Mouse (Mus musculus): Measurements from ENCODE around the gene Aco2. TPM values are rescaled to one million over a fixed set of nuclear protein-coding genes. Genes with fewer than 3 reads are reported as not detected.

The Aco2 gene
- polyA plus RNA-seq, 2 experiments = 72.1 to 85.0 TPM

DNA sequence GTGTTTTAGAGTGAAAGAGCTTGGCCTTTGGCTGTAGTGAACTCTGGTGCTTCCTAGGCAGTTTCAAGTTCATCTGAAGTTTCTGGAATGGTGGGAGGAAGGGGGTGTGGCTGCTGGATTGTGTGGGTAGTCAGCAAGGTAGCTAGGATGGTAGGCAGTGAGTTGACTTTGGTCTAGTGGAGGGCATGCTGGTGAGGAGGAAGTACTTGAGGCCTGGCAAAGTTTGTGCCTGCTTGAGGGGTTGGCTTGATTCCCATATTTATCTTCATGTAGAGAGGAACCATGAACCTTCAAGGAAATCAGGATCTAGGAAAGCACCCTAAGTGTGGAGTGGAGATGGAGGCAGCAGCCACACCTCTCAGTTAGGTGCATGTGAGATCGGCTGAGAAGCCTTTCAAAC lies 21.9 kb downstream of the Aco2 start:
- no peak for TF ChIP-seq CTCF (IDR thresholded peaks at IDR 0.05; ENCODE audit: low read depth)
- ATAC-seq (ENCODE audit: insufficient read depth) (no peak), DNase-seq (ENCODE audit: low read depth in 3 of 3, low spot score in 3 of 3) (no peak)
- Histone ChIP-seq H3K4me3 (ENCODE audit: insufficient read depth in 1 of 2, low read depth in 2 of 2, low read length in 2 of 2) (no peak overlapping the region), H3K4me2 (ENCODE audit: low read depth) (no peak overlapping the region), H3K4me1 (replicated peaks; ENCODE audit: control insufficient read depth in 2 of 2, insufficient read depth in 2 of 2, low read length in 1 of 2) (peaks cover 24 to 29% of the 10 kb centered on the region in 2 experiments), H3K9me3 (ENCODE audit: control insufficient read depth, low read length) (no peaks in the 10 kb centered on the region), H3K27me3 (ENCODE audit: control insufficient read depth, insufficient read depth, low read length) (no peaks in the 10 kb centered on the region), H3K27ac (no peak overlapping the region), H3K36me3 (replicated peaks; ENCODE audit: control insufficient read depth, insufficient read depth, low read depth) (peaks cover 25% of the 10 kb centered on the region), H3K9ac (replicated peaks) (no peak overlapping the region; the same call in 1 of the 2 replicates)
- WGBS (ENCODE audit: insufficient replicate concordance) = 70% methylated on average over 1 of the region's 1 CpGs

DNA sequence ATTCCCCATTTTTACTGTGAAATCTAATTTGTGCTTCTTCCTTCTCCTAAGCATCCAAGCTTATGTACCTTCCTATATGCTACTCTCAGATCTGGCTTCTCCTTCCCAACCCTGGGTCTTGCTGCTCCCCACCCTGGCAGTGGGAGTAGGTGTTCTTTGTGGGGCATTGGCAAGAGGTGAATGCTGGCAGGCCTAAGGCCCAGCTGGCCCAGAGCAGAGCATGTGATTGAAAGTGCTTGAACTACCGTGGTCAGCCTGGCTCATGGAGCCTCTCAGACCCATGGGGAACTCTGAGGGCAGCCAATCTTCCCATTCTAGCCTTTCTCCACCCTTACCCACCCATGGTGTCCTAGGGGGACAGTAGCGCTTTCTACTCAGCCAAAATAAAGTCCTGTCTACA lies 24.3 kb downstream of the Aco2 start:
- no peak for DNase-seq (ENCODE audit: low read depth in 3 of 3, low spot score in 3 of 3)
- Histone ChIP-seq H3K36me3 (replicated peaks; ENCODE audit: control insufficient read depth, insufficient read depth, low read depth) (peaks cover 29% of the 10 kb centered on the region), H3K4me1 (replicated peaks; ENCODE audit: control insufficient read depth in 2 of 2, insufficient read depth in 2 of 2, low read length in 1 of 2) (peaks cover 12 to 16% of the 10 kb centered on the region in 2 experiments), H3K4me3 (ENCODE audit: insufficient read depth in 1 of 2, low read depth in 2 of 2, low read length in 2 of 2) (no peak overlapping the region), H3K9me3 (ENCODE audit: control insufficient read depth, low read length) (no peaks in the 10 kb centered on the region), H3K9ac (replicated peaks) (no peak overlapping the region), H3K27ac (no peak overlapping the region), H3K4me2 (ENCODE audit: low read depth) (no peak overlapping the region), H3K27me3 (ENCODE audit: control insufficient read depth, insufficient read depth, low read length) (no peaks in the 10 kb centered on the region)
- TF ChIP-seq CTCF (IDR thresholded peaks at IDR 0.05; ENCODE audit: low read depth) = no peak
- no peak for TF ChIP-seq EP300 (IDR thresholded peaks at IDR 0.05; ENCODE audit: low read depth)
- ATAC-seq (ENCODE audit: insufficient read depth) = no peak
- WGBS (ENCODE audit: insufficient replicate concordance) = 80% methylated on average over 2 of the region's 2 CpGs

DNA sequence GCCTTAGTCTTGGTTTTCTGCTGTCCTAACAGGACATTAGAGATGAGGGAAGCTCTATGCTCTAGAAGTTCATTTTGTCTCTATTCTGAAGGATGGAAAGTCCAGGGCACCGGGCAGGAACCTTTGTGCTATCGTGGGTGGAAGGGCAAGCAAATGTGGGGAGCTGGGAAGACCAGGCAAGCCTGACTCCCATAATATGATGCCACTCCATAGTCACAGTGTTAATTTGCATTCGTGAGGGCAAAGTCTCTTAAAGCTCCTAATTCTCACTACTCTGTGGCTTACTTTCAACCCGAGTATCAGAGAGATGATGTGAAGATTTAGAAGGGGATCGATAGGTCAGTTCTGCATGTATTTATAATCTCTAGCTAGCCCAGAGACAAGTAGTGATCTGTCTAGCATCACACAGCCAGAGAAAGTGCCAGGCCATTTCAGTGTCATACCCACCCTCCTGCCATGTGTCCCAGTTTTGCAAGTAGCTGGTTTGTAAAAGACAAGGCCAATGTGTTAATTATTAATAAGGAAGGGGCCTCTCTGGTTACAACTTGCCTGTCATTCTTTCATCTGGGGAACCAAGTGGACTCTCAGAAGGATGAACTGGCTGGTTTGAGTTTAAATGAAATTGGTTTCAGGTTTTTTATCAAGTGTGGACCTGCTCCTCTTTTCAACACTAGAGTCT lies 25.6 kb downstream of the Aco2 start:
- DNase-seq (ENCODE audit: low read depth in 3 of 3, low spot score in 3 of 3) = no peak
- 0 out of 2 replicates have a peak overlapping the region, but pooled peaks have one; percentile 9 for H3K9ac ChIP-seq (replicated peaks)
- no peaks in the 10 kb centered on the region for H3K9me3 ChIP-seq (ENCODE audit: control insufficient read depth, low read length)
- TF ChIP-seq CTCF (IDR thresholded peaks at IDR 0.05; ENCODE audit: low read depth) = no peak
- no peak for TF ChIP-seq EP300 (IDR thresholded peaks at IDR 0.05; ENCODE audit: low read depth)
- 75% methylated on average over 5 of the region's 5 CpGs for WGBS (ENCODE audit: insufficient replicate concordance)
- no peak overlapping the region for H3K4me2 ChIP-seq (ENCODE audit: low read depth)
- no peak overlapping the region for H3K27ac ChIP-seq
- H3K4me1 ChIP-seq (replicated peaks; ENCODE audit: control insufficient read depth in 2 of 2, insufficient read depth in 2 of 2, low read length in 1 of 2) = peaks cover 0 to 2% of the 10 kb centered on the region in 2 experiments; a peak in 2 of 4 replicates
- H3K27me3 ChIP-seq (ENCODE audit: control insufficient read depth, insufficient read depth, low read length) = no peaks in the 10 kb centered on the region
- 0 out of 2 replicates have a peak, but pooled peaks have one; percentile 13 for ATAC-seq (ENCODE audit: insufficient read depth)
- no peak overlapping the region for H3K4me3 ChIP-seq (ENCODE audit: insufficient read depth in 1 of 2, low read depth in 2 of 2, low read length in 2 of 2)
- peaks cover 29% of the 10 kb centered on the region for H3K36me3 ChIP-seq (replicated peaks; ENCODE audit: control insufficient read depth, insufficient read depth, low read depth)

DNA sequence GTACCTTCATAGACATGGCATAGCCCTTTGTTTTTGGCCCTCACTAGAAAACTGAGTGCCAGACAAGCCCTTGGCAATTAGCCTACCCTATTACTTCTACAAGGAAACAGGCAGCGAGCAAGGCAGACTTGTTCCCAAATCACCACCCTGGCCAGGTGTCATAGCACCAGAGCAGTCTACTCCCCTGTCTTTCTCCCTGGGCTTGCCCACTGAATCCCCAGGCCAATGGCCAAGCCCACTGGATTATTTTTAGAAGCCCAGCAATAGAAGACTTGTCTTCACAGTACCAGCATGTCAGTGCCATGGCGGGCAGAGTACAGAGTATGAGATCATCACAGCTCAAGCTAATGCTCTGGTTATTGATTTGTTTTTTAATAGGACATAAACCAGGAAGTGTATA lies 26.6 kb downstream of the Aco2 start:
- Histone ChIP-seq H3K36me3 (replicated peaks; ENCODE audit: control insufficient read depth, insufficient read depth, low read depth) (peaks cover 31% of the 10 kb centered on the region), H3K4me2 (ENCODE audit: low read depth) (no peak overlapping the region), H3K4me1 (replicated peaks; ENCODE audit: control insufficient read depth in 2 of 2, insufficient read depth in 2 of 2, low read length in 1 of 2) (0 out of 4 replicates have a peak, but pooled peaks cover 0 to 2% of the 10 kb centered on the region in 2 experiments), H3K4me3 (ENCODE audit: insufficient read depth in 1 of 2, low read depth in 2 of 2, low read length in 2 of 2) (no peak overlapping the region), H3K27me3 (ENCODE audit: control insufficient read depth, insufficient read depth, low read length) (no peaks in the 10 kb centered on the region), H3K27ac (no peak overlapping the region), H3K9ac (replicated peaks) (no peak overlapping the region), H3K9me3 (ENCODE audit: control insufficient read depth, low read length) (no peaks in the 10 kb centered on the region)
- DNase-seq (ENCODE audit: low read depth in 3 of 3, low spot score in 3 of 3) = no peak
- WGBS (ENCODE audit: insufficient replicate concordance) = 78% methylated on average over 2 of the region's 2 CpGs
- ATAC-seq (ENCODE audit: insufficient read depth) = no peak
- TF ChIP-seq CTCF (IDR thresholded peaks at IDR 0.05; ENCODE audit: low read depth) (no peak), EP300 (IDR thresholded peaks at IDR 0.05; ENCODE audit: low read depth) (no peak)

DNA sequence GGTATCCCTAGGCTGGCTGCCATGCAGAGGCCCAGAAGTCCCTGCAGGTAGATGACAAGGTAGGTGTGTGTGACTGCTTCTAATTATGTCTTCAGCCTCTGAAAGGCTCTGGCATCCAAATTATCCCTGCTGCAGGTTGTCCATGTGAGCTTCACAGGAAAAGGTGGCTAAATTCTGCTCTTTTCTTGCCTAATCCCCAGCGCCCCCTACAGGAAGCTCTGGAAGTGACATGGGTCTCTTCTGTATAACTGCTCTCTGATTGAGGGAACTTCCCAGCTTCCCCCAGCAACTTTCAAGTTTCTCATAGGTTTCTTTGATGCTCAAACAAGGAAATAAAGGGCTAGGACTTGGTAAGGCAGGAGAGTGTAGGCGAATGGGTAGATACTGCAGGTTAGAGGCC lies 32.8 kb downstream of the Aco2 start:
- no peak overlapping the region for H3K4me2 ChIP-seq (ENCODE audit: low read depth)
- H3K4me3 ChIP-seq (ENCODE audit: insufficient read depth in 1 of 2, low read depth in 2 of 2, low read length in 2 of 2) = no peak overlapping the region
- ATAC-seq (ENCODE audit: insufficient read depth) (peak; percentile 18; the same call in 1 of the 2 replicates), DNase-seq (ENCODE audit: low read depth in 3 of 3, low spot score in 3 of 3) (peak; percentile 43 to 64 (median 54))
- peaks cover 53% of the 10 kb centered on the region for H3K36me3 ChIP-seq (replicated peaks; ENCODE audit: control insufficient read depth, insufficient read depth, low read depth)
- TF ChIP-seq CTCF (IDR thresholded peaks at IDR 0.05; ENCODE audit: low read depth) = peak; percentile 86
- TF ChIP-seq EP300 (IDR thresholded peaks at IDR 0.05; ENCODE audit: low read depth) = no peak
- 23% methylated on average over 2 of the region's 2 CpGs for WGBS (ENCODE audit: insufficient replicate concordance)
- no peak overlapping the region for H3K9ac ChIP-seq (replicated peaks)
- no peaks in the 10 kb centered on the region for H3K4me1 ChIP-seq (replicated peaks; ENCODE audit: control insufficient read depth in 2 of 2, insufficient read depth in 2 of 2, low read length in 1 of 2)
- H3K27ac ChIP-seq = no peak overlapping the region
- H3K27me3 ChIP-seq (ENCODE audit: control insufficient read depth, insufficient read depth, low read length) = no peaks in the 10 kb centered on the region
- no peaks in the 10 kb centered on the region for H3K9me3 ChIP-seq (ENCODE audit: control insufficient read depth, low read length)

Data from liver, embryonic 14.5 days (tissue).